Mouse (Mus musculus): Measurements from ENCODE around the gene Htr6. TPM values are rescaled to one million over a fixed set of nuclear protein-coding genes. Genes with fewer than 3 reads are reported as not detected.

The Htr6 gene
- polyA plus RNA-seq, 1 experiment from 2014 or later = not detected

DNA sequence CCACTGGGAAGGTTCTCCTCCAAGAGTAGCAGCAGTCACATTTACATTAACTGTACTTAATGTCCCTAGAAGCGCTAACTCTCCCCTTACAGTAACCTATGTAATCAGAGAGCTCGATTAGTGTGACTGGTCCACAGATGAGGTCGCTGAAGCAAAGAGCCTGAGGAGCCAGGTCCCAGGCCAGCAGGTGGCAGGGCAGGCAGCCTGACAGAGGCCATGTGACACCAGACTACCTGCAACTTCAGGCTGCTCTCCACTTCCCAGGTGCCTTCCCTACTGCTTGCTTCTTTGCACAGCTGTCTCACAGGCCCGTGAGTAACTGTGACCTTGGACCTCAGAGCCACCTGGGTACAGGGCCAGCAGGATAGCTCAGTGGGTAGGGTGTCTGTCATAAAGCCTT is 40.8 kb downstream of the Htr6 start:
- ATAC-seq (ENCODE audit: insufficient number of reproducible peaks, insufficient read depth, low FRiP score, low read depth) = no peak
- peaks cover 5% of the 10 kb centered on the region; the same call in 1 of the 2 replicates for H3K27me3 ChIP-seq (ENCODE audit: control insufficient read depth, insufficient read depth, low read length)
- H3K9me3 ChIP-seq (ENCODE audit: control insufficient read depth, low read length) = 0 out of 2 replicates have a peak, but pooled peaks cover 5% of the 10 kb centered on the region
- no peak overlapping the region for H3K4me2 ChIP-seq (ENCODE audit: low read length)
- no peak overlapping the region for H3K27ac ChIP-seq (replicated peaks in 1 of 2; ENCODE audit: control insufficient read depth in 1 of 2, insufficient read depth in 1 of 2, low read depth in 2 of 2, low read length in 2 of 2)
- H3K9ac ChIP-seq (ENCODE audit: low read length) = no peak overlapping the region
- 0 out of 2 replicates have a peak, but pooled peaks cover 2% of the 10 kb centered on the region for H3K36me3 ChIP-seq (ENCODE audit: control insufficient read depth, insufficient read depth, low read length)
- H3K4me3 ChIP-seq (ENCODE audit: control insufficient read depth in 1 of 2, insufficient read depth in 1 of 2, low read depth in 1 of 2, low read length in 2 of 2) = no peak overlapping the region
- H3K4me1 ChIP-seq (ENCODE audit: control insufficient read depth in 2 of 2, insufficient read depth in 2 of 2, low read length in 2 of 2) = peaks cover 17 to 29% of the 10 kb centered on the region in 2 experiments
- WGBS = 57% methylated on average over 4 of the region's 4 CpGs

DNA sequence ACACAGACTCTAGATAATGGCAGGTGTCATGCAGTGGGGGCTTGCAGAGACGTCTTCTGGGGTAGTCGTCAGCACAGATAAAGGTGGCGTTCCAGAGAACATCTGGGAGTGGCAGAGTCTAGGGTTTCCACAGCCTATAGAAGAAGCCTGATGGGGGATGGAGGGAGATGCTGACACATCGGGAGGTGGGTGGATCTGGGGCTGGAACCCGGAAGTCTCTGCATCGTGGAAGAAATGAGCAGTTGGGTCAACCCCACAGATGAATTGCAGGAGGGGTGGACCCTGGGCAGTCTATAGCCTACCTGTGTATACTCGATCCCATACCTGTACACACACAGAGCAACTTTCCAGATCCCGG is 41.4 kb downstream of the Htr6 start:
- WGBS = 63% methylated on average over 8 of the region's 8 CpGs
- no peak overlapping the region for H3K4me2 ChIP-seq (ENCODE audit: low read length)
- H3K9me3 ChIP-seq (ENCODE audit: control insufficient read depth, low read length) = 0 out of 2 replicates have a peak, but pooled peaks cover 5% of the 10 kb centered on the region
- H3K27ac ChIP-seq (replicated peaks in 1 of 2; ENCODE audit: control insufficient read depth in 1 of 2, insufficient read depth in 1 of 2, low read depth in 2 of 2, low read length in 2 of 2) = peak overlapping the region; percentile 66 to 84
- 0 out of 2 replicates have a peak, but pooled peaks cover 2% of the 10 kb centered on the region for H3K36me3 ChIP-seq (ENCODE audit: control insufficient read depth, insufficient read depth, low read length)
- H3K4me3 ChIP-seq (ENCODE audit: control insufficient read depth in 1 of 2, insufficient read depth in 1 of 2, low read depth in 1 of 2, low read length in 2 of 2) = no peak overlapping the region
- no peak for ATAC-seq (ENCODE audit: insufficient number of reproducible peaks, insufficient read depth, low FRiP score, low read depth)
- no peak overlapping the region for H3K9ac ChIP-seq (ENCODE audit: low read length)
- H3K27me3 ChIP-seq (ENCODE audit: control insufficient read depth, insufficient read depth, low read length) = no peaks in the 10 kb centered on the region
- H3K4me1 ChIP-seq (ENCODE audit: control insufficient read depth in 2 of 2, insufficient read depth in 2 of 2, low read length in 2 of 2) = peaks cover 17 to 29% of the 10 kb centered on the region in 2 experiments

DNA sequence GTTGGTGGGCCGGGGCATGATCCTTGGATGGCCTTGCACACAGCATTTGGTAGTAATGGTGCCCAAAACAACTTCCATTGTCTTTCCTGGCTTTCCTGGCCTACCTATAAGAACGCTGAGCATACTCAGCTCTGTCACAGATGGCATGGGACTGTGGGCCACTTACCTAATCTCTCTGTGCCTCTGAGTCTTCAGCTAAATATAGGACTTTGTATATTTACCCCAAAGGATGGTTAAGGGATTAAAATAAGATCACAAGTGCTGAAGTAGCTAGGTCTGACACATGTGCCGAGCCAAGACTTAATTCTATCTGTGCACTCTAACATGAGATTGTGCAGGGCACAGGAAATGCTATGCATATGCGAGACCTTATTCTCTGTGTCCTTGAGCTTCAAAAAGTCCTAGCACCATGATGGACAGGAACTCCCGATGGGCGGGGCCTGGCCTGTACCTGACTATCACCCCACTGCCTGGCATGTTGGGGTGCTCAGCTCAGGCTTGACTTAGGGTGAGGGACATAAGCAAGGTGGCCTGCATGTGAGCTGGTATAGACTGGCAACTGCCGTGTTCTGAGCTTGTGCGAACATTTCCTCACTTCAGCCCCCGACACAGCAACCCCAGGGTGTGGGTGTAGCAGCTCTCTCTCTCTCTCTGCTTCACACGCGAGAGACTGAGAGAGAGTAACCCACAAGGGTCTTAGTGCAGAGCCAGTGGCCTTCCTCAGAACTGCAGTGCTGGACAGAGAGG is 41.9 kb downstream of the Htr6 start:
- Histone ChIP-seq H3K27me3 (ENCODE audit: control insufficient read depth, insufficient read depth, low read length) (no peaks in the 10 kb centered on the region), H3K27ac (replicated peaks in 1 of 2; ENCODE audit: control insufficient read depth in 1 of 2, insufficient read depth in 1 of 2, low read depth in 2 of 2, low read length in 2 of 2) (peak overlapping the region; percentile 66 to 84), H3K36me3 (ENCODE audit: control insufficient read depth, insufficient read depth, low read length) (0 out of 2 replicates have a peak, but pooled peaks cover 2% of the 10 kb centered on the region), H3K4me3 (ENCODE audit: control insufficient read depth in 1 of 2, insufficient read depth in 1 of 2, low read depth in 1 of 2, low read length in 2 of 2) (no peak overlapping the region), H3K9ac (ENCODE audit: low read length) (no peak overlapping the region), H3K4me1 (ENCODE audit: control insufficient read depth in 2 of 2, insufficient read depth in 2 of 2, low read length in 2 of 2) (peaks cover 17 to 28% of the 10 kb centered on the region in 2 experiments), H3K9me3 (ENCODE audit: control insufficient read depth, low read length) (0 out of 2 replicates have a peak, but pooled peaks cover 5% of the 10 kb centered on the region), H3K4me2 (ENCODE audit: low read length) (no peak overlapping the region)
- ATAC-seq (ENCODE audit: insufficient number of reproducible peaks, insufficient read depth, low FRiP score, low read depth) = no peak; the same call in 1 of the 2 replicates
- WGBS = 49% methylated on average over 11 of the region's 11 CpGs

DNA sequence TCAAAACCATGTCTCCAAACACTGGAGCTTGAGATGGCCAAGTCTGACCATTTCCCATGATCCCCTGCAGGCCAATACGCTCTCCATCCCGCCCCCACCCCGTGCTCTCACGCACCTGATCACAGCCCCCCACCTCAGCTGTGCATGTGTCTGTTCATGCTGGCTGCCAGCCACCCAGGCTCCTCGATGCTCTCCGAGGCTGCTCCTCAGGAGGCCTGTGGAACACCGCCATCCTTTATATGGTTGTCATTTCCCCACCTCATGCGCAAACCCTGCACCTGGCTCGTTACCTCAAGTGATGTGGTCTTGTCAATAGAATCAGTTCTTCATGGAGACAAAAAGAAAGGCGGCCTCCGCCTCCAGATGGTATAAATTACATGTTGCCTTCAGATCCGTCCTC is 42.8 kb downstream of the Htr6 start:
- H3K4me2 ChIP-seq (ENCODE audit: low read length) = no peak overlapping the region
- H3K36me3 ChIP-seq (ENCODE audit: control insufficient read depth, insufficient read depth, low read length) = 0 out of 2 replicates have a peak, but pooled peaks cover 2% of the 10 kb centered on the region
- H3K9ac ChIP-seq (ENCODE audit: low read length) = no peak overlapping the region
- 0 out of 2 replicates have a peak, but pooled peaks cover 5% of the 10 kb centered on the region for H3K9me3 ChIP-seq (ENCODE audit: control insufficient read depth, low read length)
- H3K27ac ChIP-seq (replicated peaks in 1 of 2; ENCODE audit: control insufficient read depth in 1 of 2, insufficient read depth in 1 of 2, low read depth in 2 of 2, low read length in 2 of 2) = peak overlapping the region in 1 of 2 experiments; percentile 84; a peak in 2 of 4 replicates
- H3K27me3 ChIP-seq (ENCODE audit: control insufficient read depth, insufficient read depth, low read length) = no peaks in the 10 kb centered on the region
- H3K4me3 ChIP-seq (ENCODE audit: control insufficient read depth in 1 of 2, insufficient read depth in 1 of 2, low read depth in 1 of 2, low read length in 2 of 2) = no peak overlapping the region
- peaks cover 17 to 20% of the 10 kb centered on the region in 2 experiments for H3K4me1 ChIP-seq (ENCODE audit: control insufficient read depth in 2 of 2, insufficient read depth in 2 of 2, low read length in 2 of 2)
- 87% methylated on average over 12 of the region's 12 CpGs for WGBS
- no peak for ATAC-seq (ENCODE audit: insufficient number of reproducible peaks, insufficient read depth, low FRiP score, low read depth)

DNA sequence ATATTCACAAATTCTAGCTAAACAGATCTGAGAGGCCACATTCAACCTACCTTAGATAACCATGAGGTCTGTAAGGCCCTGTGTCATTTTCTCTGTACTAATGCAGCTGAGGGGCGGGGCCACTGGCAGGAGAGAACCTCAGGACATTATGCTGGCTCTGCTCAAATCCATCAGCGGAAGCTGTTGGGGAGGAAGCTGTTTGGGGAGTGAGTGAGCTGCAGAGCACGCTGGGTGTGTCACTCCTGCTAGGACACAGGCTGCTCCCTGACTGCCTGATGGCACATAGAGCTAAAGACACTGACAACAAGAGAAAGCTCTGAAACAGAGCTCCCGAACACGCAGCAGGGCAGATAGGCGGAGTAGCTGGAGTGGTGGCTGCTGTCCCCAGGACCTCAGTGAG is 44.7 kb downstream of the Htr6 start:
- H3K4me2 ChIP-seq (ENCODE audit: low read length) = no peak overlapping the region
- no peak for ATAC-seq (ENCODE audit: insufficient number of reproducible peaks, insufficient read depth, low FRiP score, low read depth)
- 59% methylated on average over 6 of the region's 6 CpGs for WGBS
- no peaks in the 10 kb centered on the region for H3K27me3 ChIP-seq (ENCODE audit: control insufficient read depth, insufficient read depth, low read length)
- H3K36me3 ChIP-seq (ENCODE audit: control insufficient read depth, insufficient read depth, low read length) = 0 out of 2 replicates have a peak, but pooled peaks cover 2% of the 10 kb centered on the region
- no peaks in the 10 kb centered on the region for H3K9me3 ChIP-seq (ENCODE audit: control insufficient read depth, low read length)
- peaks cover 17 to 20% of the 10 kb centered on the region in 2 experiments for H3K4me1 ChIP-seq (ENCODE audit: control insufficient read depth in 2 of 2, insufficient read depth in 2 of 2, low read length in 2 of 2)
- no peak overlapping the region for H3K27ac ChIP-seq (replicated peaks in 1 of 2; ENCODE audit: control insufficient read depth in 1 of 2, insufficient read depth in 1 of 2, low read depth in 2 of 2, low read length in 2 of 2)
- no peak overlapping the region for H3K9ac ChIP-seq (ENCODE audit: low read length)
- H3K4me3 ChIP-seq (ENCODE audit: control insufficient read depth in 1 of 2, insufficient read depth in 1 of 2, low read depth in 1 of 2, low read length in 2 of 2) = no peak overlapping the region

DNA sequence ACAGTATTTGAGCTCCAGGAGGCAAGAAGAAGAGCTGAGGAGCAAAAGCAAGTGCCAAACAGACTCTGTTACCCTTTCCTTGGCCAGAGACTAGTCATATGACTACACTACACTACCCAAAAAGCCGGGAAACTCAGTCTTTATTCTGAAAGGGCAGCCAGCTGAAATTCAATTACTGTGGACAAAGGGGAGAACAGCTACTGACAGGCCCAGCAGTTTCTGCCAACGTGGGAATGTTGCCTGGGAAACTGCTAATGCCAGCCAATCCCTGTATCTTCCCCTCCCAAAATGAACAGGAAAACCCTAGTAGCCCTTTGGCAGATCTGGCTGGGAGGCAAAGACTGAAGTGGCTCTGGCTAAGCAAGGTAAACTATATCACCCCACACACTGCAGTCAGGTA is 51.0 kb downstream of the Htr6 start:
- WGBS = 44% methylated on average over 2 of the region's 2 CpGs
- H3K4me2 ChIP-seq (ENCODE audit: low read length) = no peak overlapping the region
- no peak overlapping the region for H3K4me3 ChIP-seq (ENCODE audit: control insufficient read depth in 1 of 2, insufficient read depth in 1 of 2, low read depth in 1 of 2, low read length in 2 of 2)
- peaks cover 10 to 14% of the 10 kb centered on the region in 2 experiments for H3K4me1 ChIP-seq (ENCODE audit: control insufficient read depth in 2 of 2, insufficient read depth in 2 of 2, low read length in 2 of 2)
- H3K36me3 ChIP-seq (ENCODE audit: control insufficient read depth, insufficient read depth, low read length) = no peaks in the 10 kb centered on the region; the same call in 1 of the 2 replicates
- no peak overlapping the region for H3K27ac ChIP-seq (replicated peaks in 1 of 2; ENCODE audit: control insufficient read depth in 1 of 2, insufficient read depth in 1 of 2, low read depth in 2 of 2, low read length in 2 of 2)
- no peak overlapping the region for H3K9ac ChIP-seq (ENCODE audit: low read length)
- H3K9me3 ChIP-seq (ENCODE audit: control insufficient read depth, low read length) = no peaks in the 10 kb centered on the region
- ATAC-seq (ENCODE audit: insufficient number of reproducible peaks, insufficient read depth, low FRiP score, low read depth) = no peak
- no peaks in the 10 kb centered on the region for H3K27me3 ChIP-seq (ENCODE audit: control insufficient read depth, insufficient read depth, low read length)

DNA sequence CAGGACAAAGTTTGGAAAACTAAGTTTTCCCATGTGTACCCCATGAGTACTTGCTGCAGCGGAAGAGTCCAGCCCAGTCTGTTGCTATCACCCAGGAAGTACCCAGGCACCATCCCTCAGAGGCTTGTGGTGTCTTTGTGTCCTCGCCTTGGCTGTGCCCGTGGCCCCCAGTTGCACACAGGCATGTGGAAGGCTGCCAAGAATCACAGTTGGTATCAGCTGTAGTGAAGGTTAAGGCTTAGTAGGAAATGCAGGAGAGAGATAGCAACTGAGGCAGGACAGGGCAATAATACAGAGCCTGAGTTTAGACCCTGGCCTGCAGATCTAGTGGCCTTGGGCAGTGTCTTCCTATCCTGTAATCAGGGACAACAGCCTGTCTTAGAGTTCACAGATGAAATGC is 55.0 kb downstream of the Htr6 start:
- H3K27ac ChIP-seq (replicated peaks in 1 of 2; ENCODE audit: control insufficient read depth in 1 of 2, insufficient read depth in 1 of 2, low read depth in 2 of 2, low read length in 2 of 2) = no peak overlapping the region
- H3K9me3 ChIP-seq (ENCODE audit: control insufficient read depth, low read length) = no peaks in the 10 kb centered on the region
- H3K4me2 ChIP-seq (ENCODE audit: low read length) = no peak overlapping the region
- 27% methylated on average over 3 of the region's 3 CpGs for WGBS
- no peak overlapping the region; the same call in 1 of the 2 replicates for H3K9ac ChIP-seq (ENCODE audit: low read length)
- no peaks in the 10 kb centered on the region; the same call in 1 of the 2 replicates for H3K36me3 ChIP-seq (ENCODE audit: control insufficient read depth, insufficient read depth, low read length)
- no peak overlapping the region for H3K4me3 ChIP-seq (ENCODE audit: control insufficient read depth in 1 of 2, insufficient read depth in 1 of 2, low read depth in 1 of 2, low read length in 2 of 2)
- H3K4me1 ChIP-seq (ENCODE audit: control insufficient read depth in 2 of 2, insufficient read depth in 2 of 2, low read length in 2 of 2) = peaks cover 11 to 18% of the 10 kb centered on the region in 2 experiments
- 0 out of 2 replicates have a peak, but pooled peaks have one; percentile 20 for ATAC-seq (ENCODE audit: insufficient number of reproducible peaks, insufficient read depth, low FRiP score, low read depth)
- no peaks in the 10 kb centered on the region for H3K27me3 ChIP-seq (ENCODE audit: control insufficient read depth, insufficient read depth, low read length)

All from heart, embryonic 14.5 days (tissue).